Mouse (Mus musculus) cerebellum, postnatal 10 days (tissue): ENCODE results near the gene Fat2.

ENCODE experiments used
- DNase-seq, 2 experiments: peaks; one replicate each; pipeline ENCODE4 v3.0.0; 2021; ENCODE audit warnings: mixed read lengths in 2 of 2

The Fat2 gene

DNA sequence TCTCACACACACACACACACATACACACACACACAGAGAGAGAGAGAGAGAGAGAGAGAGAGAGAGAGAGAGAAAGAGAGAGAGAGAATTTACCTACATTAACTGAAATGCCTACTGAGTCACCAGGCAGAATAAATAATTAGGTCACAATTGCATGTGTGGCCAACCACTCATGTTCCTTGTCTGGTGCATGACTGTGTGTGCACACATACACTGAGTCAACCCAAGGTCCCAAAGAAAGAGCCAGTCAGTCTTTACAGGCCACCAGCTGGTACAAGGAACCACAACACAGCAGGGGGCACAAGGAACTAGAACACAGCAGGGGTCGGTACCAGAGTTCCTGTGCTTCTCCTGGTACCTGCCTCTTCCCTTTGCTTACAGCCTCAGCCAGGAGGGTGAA, 99.5 kb downstream of the Fat2 start:
- peak in 1 of 2 experiments; percentile 22 for DNase-seq

DNA sequence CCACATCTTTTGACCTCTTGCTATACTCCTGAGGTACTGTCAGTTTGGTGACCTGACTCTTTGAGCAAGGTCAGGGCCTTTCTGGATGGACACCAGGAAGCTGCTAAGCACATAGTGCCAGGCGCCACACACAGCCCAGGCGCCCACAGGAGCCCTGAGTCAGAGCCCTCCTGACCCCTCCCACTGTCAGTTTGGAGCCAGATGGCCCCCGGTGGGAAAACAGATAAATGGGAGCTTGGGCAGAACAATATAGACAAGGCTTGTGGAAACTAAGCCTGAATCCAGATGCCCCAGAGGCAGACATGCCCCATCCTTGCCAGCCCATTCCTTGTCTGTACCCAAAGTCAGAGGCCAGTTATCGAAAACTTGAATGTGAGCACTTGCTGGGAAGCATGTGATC, 101.6 kb downstream of the Fat2 start:
- DNase-seq: peak in 1 of 2 experiments; percentile 40

- peak; percentile 86 to 89 for DNase-seq
These were observed 102.1 kb downstream of the Fat2 start for GRCm38 (mm10) chr11:55234288-55234687.

DNA sequence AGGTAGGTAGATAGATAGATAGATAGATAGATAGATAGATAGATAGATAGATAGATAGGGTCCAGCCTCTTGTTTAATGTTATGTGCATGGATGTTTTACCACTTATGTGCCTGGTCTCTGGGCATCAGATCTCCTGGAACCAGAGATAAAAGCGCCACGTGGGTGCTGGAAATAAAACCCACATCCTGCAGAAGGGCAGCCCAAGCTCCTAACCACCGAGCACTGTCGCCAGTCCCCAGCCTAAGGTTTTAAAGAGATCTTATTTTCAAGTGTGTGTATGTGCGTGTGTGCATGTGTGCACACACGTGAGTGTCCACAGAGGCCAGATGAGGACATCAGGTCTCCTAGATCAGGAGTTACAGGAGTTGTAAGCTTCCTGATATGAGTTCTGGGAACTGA, 105.3 kb downstream of the Fat2 start:
- DNase-seq: no peak

- DNase-seq: no peak
These were observed 115.1 kb downstream of the Fat2 start for GRCm38 (mm10) chr11:55221306-55221705.

GRCm38 (mm10) chr11:55218473-55218872, 117.9 kb downstream of the Fat2 start:
- DNase-seq: no peak

- no peak for DNase-seq
These were observed 118.5 kb downstream of the Fat2 start for GRCm38 (mm10) chr11:55217880-55218279.

GRCm38 (mm10) chr11:55217418-55217817, 118.9 kb downstream of the Fat2 start:
- no peak for DNase-seq

DNA sequence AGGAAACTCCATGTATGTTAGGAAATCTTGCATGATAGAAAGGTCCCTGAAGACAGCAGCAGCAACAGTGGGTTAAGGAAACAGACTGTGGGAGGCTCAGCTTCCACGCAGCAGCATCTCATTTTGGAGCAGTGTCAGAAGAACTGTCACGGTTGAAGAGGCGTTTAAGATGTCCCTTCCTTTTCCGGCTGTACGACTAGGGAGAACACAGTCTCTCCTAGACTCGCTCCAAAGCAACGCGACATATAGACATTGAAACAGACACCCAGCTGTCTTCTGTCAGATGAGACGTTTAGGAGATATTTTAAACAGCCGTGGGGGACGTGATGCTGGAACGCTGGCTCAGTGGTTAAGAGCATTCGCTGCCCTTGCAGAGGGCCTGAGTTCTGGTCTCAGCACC, 119.5 kb downstream of the Fat2 start:
- no peak for DNase-seq

DNA sequence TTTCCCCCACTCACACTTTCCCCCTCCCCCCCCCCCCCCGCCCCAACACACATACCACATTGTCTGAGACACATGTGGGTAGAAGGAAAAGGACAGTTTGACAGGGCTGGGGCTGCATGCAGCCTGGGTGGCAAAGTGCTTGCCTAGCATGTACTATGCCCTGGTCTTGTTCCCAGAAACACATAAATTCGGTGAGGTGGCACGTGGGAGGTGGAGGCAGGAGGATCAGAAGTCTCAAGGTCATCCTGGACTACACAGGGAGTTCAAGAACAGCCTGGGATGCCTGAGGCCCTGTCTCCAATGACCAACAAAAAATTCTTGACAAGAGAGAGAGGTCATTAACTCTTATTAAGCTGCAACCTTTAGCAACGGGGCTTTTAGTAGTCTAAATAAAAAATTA, 120.3 kb downstream of the Fat2 start:
- DNase-seq: no peak

DNA sequence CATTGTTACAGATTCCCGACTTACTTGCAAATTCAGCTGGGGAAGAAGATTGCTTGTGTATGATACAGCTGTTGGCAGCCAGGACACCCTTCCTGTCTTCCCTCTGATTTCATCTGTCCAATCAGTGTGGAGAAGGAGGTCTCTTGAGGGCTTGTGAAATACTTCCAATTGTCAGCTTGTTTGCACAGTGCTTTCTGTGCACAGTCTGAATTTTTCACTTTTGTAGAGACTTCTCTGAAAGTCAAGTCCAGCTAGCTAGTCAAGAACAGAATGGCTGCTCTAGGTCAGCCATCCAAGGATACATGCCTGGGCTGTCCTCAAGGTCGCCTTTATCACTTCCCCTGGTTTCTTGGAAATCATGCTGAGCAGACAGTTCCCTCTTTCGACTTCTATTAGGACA, 121.4 kb downstream of the Fat2 start:
- DNase-seq: no peak

GRCm38 (mm10) chr11:55214161-55214560, 122.2 kb downstream of the Fat2 start:
- DNase-seq: no peak

DNA sequence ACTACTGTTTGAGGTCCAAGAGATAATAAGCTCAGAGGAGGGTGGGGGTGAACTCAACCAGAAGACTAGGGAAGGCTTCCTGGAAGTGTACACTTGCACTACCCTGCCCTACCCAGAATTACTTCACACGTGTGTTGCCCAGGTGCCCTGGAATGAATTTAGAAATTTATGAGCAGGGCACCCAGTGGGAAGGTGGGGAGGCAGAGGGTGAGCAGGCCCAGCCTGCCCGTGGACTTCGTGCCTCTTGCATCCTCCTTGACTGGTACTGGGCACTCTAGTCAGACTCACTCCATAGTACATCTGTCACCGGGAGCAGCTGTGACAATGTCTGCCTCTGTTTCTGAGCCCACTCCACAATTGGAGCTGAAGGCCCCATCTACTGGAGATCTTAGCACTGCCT, 122.8 kb downstream of the Fat2 start:
- no peak for DNase-seq

DNA sequence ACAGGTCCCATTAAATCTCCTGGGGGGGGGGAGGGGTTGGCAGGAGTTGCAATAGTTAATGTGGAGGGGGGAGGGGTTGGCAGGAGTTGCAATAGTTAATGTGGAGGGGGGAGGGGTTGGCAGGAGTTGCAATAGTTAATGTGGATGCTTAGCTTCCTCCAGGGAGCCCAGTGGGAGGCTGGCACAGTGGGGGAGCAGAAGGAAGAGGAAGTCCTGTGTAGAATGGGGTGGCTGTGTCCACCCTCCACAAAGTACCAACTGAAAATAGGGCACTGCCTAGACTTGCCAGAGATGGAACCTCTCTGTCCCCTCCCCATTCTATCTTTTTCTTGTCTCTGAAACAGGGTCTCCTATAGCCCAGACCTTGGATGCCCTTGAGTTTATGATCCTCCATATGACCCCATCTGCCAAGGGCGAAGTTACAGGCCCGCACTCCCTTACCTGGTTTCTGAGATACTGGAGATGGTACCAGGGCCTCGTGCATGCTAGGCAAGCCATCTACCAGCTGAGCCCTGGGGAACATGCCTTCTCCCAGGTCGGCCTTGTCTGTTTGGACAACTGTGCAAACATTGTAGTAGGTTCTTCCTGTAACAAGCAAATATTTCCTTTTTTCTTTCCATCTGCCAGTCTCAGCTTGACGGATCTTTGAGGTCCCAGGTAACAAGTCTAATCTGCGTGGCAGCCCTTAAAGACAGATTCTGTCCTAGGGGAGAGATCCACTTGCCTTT, 126.6 kb downstream of the Fat2 start:
- DNase-seq: peak; percentile 22 to 43

GRCm38 (mm10) chr11:55209032-55209431, 127.3 kb downstream of the Fat2 start:
- no peak for DNase-seq

GRCm38 (mm10) chr11:55208001-55208690, 128.2 kb downstream of the Fat2 start:
- no peak for DNase-seq

DNA sequence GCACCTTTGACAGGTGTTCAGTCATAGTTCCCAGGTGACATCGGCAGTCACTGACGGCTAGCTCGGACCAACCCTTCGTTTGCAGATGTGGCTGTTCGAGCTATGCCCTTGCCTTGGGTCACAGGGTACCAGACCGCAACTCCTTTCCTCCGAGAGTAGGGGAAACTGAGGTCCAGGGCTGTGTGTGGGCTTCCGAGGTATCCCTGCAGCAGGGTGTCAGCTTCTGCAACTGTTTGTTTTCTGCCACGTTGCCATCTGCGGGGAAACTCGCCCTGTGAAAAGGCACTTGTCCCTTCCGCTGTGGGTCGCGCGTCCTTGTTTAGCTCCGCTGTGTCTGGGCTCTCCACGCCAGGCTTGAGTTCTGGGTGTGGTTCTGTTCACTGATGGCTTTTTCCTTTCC, 131.8 kb downstream of the Fat2 start:
- peak; percentile 57 to 64 for DNase-seq

DNA sequence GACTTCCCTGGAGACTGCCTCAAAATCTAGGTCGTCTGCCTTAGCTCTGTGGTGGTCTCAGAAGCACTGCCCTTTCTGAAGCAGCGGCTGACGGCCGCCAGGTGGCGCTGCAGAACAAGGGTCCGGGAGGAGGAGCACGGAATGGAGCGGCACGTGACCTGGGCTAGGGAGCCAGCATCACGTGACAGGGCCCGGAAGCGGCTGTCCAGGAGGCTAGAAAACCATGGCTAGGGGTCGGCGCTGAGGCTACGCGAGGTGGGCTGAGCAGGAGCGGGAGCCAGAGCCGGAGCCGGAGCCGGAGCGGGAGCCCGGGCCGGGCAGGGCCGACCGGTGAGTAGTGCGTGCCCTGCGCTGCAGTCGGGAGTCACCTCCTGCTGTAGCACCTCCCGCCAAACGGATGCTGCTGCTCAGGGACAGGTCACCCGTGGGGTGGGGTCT, 132.2 kb downstream of the Fat2 start, which contains the start of gene Slc36a1:
TSS of gene Slc36a1 (plus strand) at position 192 of the 438 bp plus-strand sequence.
- peak; percentile 99 to 100 for DNase-seq
